Mouse (Mus musculus) pancreas, adult 10 weeks (tissue): Measurements from ENCODE around the gene Mmp27. TPM values are rescaled to one million over a fixed set of nuclear protein-coding genes. Genes with fewer than 3 reads are reported as not detected.

Experiments
- polyA plus RNA-seq: library from polyadenylated mRNA; stranded (reverse); fragments of 350-450 nt; fragmentation: Illumina TruSeq; extraction: RNeasy Lipid Tissue Mini Kit (QIAGEN cat#74804); gene quantifications from one replicate; pipeline ENCODE4 v1.2.3, GENCODE M21; 2015; ENCODE audit warnings: low read depth, low replicate concordance; ENCODE audit not compliant: insufficient read depth

Gene Mmp27
- polyA plus RNA-seq = not detected

DNA sequence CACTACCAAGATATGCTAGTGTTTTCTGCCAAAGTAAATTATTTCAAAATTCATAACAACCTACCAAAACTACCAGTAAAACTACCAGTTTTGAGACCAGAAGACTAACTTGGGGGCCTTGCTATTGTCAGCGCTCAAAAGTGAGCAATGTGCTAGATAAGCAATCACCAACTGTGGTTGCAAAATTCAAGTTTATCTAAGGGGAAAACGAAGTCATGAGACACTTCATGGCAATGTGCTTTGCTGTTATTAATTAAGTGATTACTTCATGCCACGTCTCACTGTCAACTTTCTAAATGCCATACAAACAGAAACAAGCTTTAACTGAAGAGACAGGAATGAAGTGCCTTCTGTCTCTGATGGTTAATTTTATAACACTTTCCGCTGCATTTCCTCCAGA is at the start of gene Mmp27:
Gene Mmp27, plus strand, starts transcription at position 235 of the 400 bp plus-strand sequence.

DNA sequence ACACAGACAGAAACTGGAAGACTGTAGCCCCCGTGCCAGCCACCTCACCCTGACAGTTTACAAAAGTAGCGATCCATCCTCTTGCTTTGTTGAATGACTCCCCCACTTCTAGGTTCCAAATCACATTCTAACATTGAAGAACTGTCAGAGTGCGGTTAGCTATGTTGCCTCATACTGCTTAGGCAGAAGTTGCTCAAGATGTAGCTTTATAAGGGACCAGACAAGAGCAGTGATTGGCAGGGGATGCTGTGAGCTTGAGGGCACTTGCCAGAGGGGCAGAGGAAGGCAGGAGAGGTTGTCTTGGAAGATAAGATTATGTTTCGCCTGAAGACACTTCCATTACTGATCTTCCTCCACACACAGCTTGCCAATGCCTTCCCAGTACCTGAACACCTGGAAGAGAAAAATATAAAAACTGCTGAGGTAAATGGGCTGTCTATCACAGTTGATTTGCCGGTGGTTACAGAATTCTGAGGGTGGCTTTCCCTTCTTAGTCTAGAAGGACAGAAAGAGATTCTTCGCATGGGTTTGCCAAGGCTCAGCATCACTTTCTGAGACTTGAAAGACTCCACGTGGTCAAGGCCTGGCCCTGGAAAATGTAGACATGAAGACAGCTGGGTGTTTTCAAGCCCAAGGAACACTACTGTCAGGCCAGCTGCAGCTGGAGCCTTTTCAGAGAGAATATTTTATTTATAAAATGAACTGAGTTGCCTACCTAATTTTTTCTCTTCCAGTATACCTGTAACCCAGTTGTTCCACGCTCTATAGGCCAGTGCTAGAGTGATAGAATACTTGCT is 12.8 kb upstream of the Mmp27 start, which contains the start of gene Mmp8:
Gene Mmp8, plus strand, starts transcription at position 236 of the 797 bp plus-strand sequence.

DNA sequence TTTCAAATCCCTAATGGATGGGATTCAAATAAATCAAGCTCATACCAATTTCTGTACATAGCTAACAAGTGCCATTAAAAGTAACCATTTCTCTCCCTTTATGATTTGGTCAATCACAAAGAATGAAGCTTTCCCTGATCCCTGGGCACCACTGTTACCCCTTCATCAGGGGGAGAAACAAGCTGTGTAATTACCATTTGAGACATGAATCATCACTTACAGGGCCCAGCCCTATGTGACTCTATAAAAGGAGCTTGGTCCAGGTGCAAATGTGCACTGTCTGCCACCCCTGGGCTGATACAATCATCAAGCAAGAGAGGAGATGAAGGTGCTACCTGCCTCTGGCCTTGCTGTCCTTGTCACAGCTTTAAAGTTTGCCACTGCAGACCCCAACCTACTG is 56.7 kb downstream of the Mmp27 start, which contains the start of gene Mmp20:
Gene Mmp20, plus strand, starts transcription at position 301 of the 400 bp plus-strand sequence.

Other genes starting within 250 kb of the Mmp27 start
- not detected for gene Mmp12, start 227.0 kb upstream of the Mmp27 start, polyA plus RNA-seq
- not detected for gene Mmp1b, start 183.3 kb upstream of the Mmp27 start, polyA plus RNA-seq
- gene Mmp3, start 125.6 kb upstream of the Mmp27 start, polyA plus RNA-seq = 3.4 TPM
- gene Mmp10, start 69.0 kb upstream of the Mmp27 start, polyA plus RNA-seq = not detected
- not detected for gene Mmp8, start 12.9 kb upstream of the Mmp27 start, polyA plus RNA-seq
- gene Mmp20, start 56.8 kb downstream of the Mmp27 start, polyA plus RNA-seq = not detected
- 1.4 TPM for gene Mmp7, start 120.7 kb downstream of the Mmp27 start, polyA plus RNA-seq
- gene Tmem123, start 192.6 kb downstream of the Mmp27 start, polyA plus RNA-seq = 11.1 TPM